Mouse (Mus musculus): ENCODE measurements at regions not wholly inside any gene's neighbourhood (a gene's known extent, or its start where the extent isn't known, plus 50 kb on each side); places are given as distances from the start of the nearest gene placed in this dataset.
"Not testable (repeated sequence)": the region's sequence is repeated elsewhere in the genome, so short reads cannot be mapped to it uniquely, and the experiment has no call there.

- no peak for DNase-seq (ENCODE audit: low spot score)
Measured at GRCm38 (mm10) chr1:181262496-181262895, 50.7 kb upstream of the Wdr26 start.

GRCm38 (mm10) chr1:181263216-181263615 lies 51.4 kb upstream of the Wdr26 start:
- no peak for DNase-seq (ENCODE audit: low spot score)

- DNase-seq (ENCODE audit: low spot score): not testable (repeated sequence)
Measured at GRCm38 (mm10) chr1:181270469-181270868, 58.7 kb upstream of the Wdr26 start.

- no peak for DNase-seq (ENCODE audit: low spot score)
Measured at GRCm38 (mm10) chr1:181271164-181271563, 59.4 kb upstream of the Wdr26 start.

GRCm38 (mm10) chr1:181271821-181272220 lies 60.0 kb upstream of the Wdr26 start:
- DNase-seq (ENCODE audit: low spot score): no peak

- DNase-seq (ENCODE audit: low spot score): peak; percentile 91
Measured at GRCm38 (mm10) chr1:181272622-181273296, 61.0 kb upstream of the Wdr26 start.

GRCm38 (mm10) chr1:181273540-181274204 lies 61.9 kb upstream of the Wdr26 start:
- no peak for DNase-seq (ENCODE audit: low spot score)

- peak; percentile 26 for DNase-seq (ENCODE audit: low spot score)
Measured at GRCm38 (mm10) chr1:181280826-181281225, 69.0 kb upstream of the Wdr26 start.

GRCm38 (mm10) chr1:181282986-181283385 lies 69.4 kb upstream of the Cnih3 start:
- DNase-seq (ENCODE audit: low spot score): not testable (repeated sequence)

- peak; percentile 30 for DNase-seq (ENCODE audit: low spot score)
Measured at GRCm38 (mm10) chr1:181283539-181283938, 68.9 kb upstream of the Cnih3 start.

GRCm38 (mm10) chr1:181284301-181285197 lies 67.9 kb upstream of the Cnih3 start:
- peak; percentile 43 for DNase-seq (ENCODE audit: low spot score)

- peak; percentile 34 for DNase-seq (ENCODE audit: low spot score)
Measured at GRCm38 (mm10) chr1:181285600-181285999, 66.8 kb upstream of the Cnih3 start.

- peak; percentile 27 for DNase-seq (ENCODE audit: low spot score)
Measured at GRCm38 (mm10) chr1:181286146-181286545, 66.3 kb upstream of the Cnih3 start.

GRCm38 (mm10) chr1:181287166-181287565 lies 65.3 kb upstream of the Cnih3 start:
- peak; percentile 26 for DNase-seq (ENCODE audit: low spot score)

GRCm38 (mm10) chr1:181289385-181290035 lies 62.9 kb upstream of the Cnih3 start:
- DNase-seq (ENCODE audit: low spot score): peak; percentile 48

- peak; percentile 28 for DNase-seq (ENCODE audit: low spot score)
Measured at GRCm38 (mm10) chr1:181291202-181291601, 61.2 kb upstream of the Cnih3 start.

GRCm38 (mm10) chr1:181291966-181292365 lies 60.5 kb upstream of the Cnih3 start:
- peak; percentile 28 for DNase-seq (ENCODE audit: low spot score)

GRCm38 (mm10) chr1:181293079-181293865 lies 59.2 kb upstream of the Cnih3 start:
- DNase-seq (ENCODE audit: low spot score): peak; percentile 22

GRCm38 (mm10) chr1:181295651-181296050 lies 56.8 kb upstream of the Cnih3 start:
- peak; percentile 8 for DNase-seq (ENCODE audit: low spot score)

- peak; percentile 25 for DNase-seq (ENCODE audit: low spot score)
Measured at GRCm38 (mm10) chr1:181298063-181298462, 54.4 kb upstream of the Cnih3 start.

- peak; percentile 32 for DNase-seq (ENCODE audit: low spot score)
Measured at GRCm38 (mm10) chr1:181299075-181299665, 53.3 kb upstream of the Cnih3 start.
